Mouse (Mus musculus) forebrain, embryonic 11.5 days (tissue): ENCODE measurements at regions not wholly inside any gene's neighbourhood (a gene's known extent, or its start where the extent isn't known, plus 50 kb on each side); places are given as distances from the start of the nearest gene placed in this dataset.
A peak's percentile ranks its signal among the peaks of the same experiment; 100 is the strongest.

Experiments used
- ATAC-seq: fragments of 200-750 bp; cut with Nextera tagmentation; replicated peaks from 2 replicates; pipeline ENCODE4 v1.8.0; 2017; ENCODE audit warnings: moderate TSS enrichment; ENCODE audit not compliant: low FRiP score
- DNase-seq: peaks from one replicate; pipeline ENCODE4 v3.0.0-alpha.2; 2017; ENCODE audit warnings: low spot score
- H3K27ac ChIP-seq: fragments of 300-500 bp; sonication (generic); 2 replicates; pipeline ENCODE4 v1.5.1; 2014; ENCODE audit warnings: low read depth, low read length
- H3K27me3 ChIP-seq: fragments of 300-500 bp; sonication (generic); 2 replicates; pipeline ENCODE4 v1.6.1; 2014; ENCODE audit warnings: mild to moderate bottlenecking, low read length, mixed read lengths; ENCODE audit not compliant: control insufficient read depth, insufficient read depth
- H3K36me3 ChIP-seq: fragments of 300-500 bp; sonication (generic); 2 replicates; pipeline ENCODE4 v1.6.1; 2014; ENCODE audit warnings: mild to moderate bottlenecking, low read length, moderate library complexity, mixed read lengths; ENCODE audit not compliant: control insufficient read depth, insufficient read depth
- H3K4me1 ChIP-seq: fragments of 300-500 bp; sonication (generic); replicated peaks from 2 replicates; pipeline ENCODE4 v1.6.1; 2014; ENCODE audit warnings: low read length, mixed read lengths; ENCODE audit not compliant: control insufficient read depth, insufficient read depth
- H3K4me2 ChIP-seq: fragments of 300-500 bp; sonication (generic); 2 replicates; pipeline ENCODE4 v1.6.1; 2014; ENCODE audit warnings: low read depth, mild to moderate bottlenecking, low read length, moderate library complexity, mixed read lengths; ENCODE audit not compliant: severe bottlenecking
- H3K4me3 ChIP-seq: fragments of 300-500 bp; sonication (generic); 2 replicates; pipeline ENCODE4 v1.5.1; 2014; ENCODE audit warnings: low read depth, low read length
- H3K9ac ChIP-seq: fragments of 300-500 bp; sonication (generic); 2 replicates; pipeline ENCODE4 v1.6.1; 2014; ENCODE audit warnings: low read length
- H3K9me3 ChIP-seq: fragments of 300-500 bp; sonication (generic); 2 replicates; pipeline ENCODE4 v1.6.1; 2016; ENCODE audit warnings: low read length, mixed read lengths; ENCODE audit not compliant: control insufficient read depth
- WGBS: fragments of 180-500 bp; shearing (Covaris S2); extraction: QIAGEN DNeasy Blood & Tissue Kit; methylation state at CpG from one replicate; pipeline ENCODE4 v1.1.7; 2014; 5-methylcytosine and 5-hydroxymethylcytosine counted together

- ATAC-seq (no peak), DNase-seq (no peak)
- H3K4me2 ChIP-seq, result no peak overlapping the region
- H3K4me1 ChIP-seq, result no peaks in the 10 kb centered on the region
- no peaks in the 10 kb centered on the region for H3K36me3 ChIP-seq
- H3K27me3 ChIP-seq, result no peaks in the 10 kb centered on the region
- no peak overlapping the region for H3K4me3 ChIP-seq
- no peaks in the 10 kb centered on the region for H3K9me3 ChIP-seq
- no peak overlapping the region for H3K9ac ChIP-seq
- no peak overlapping the region for H3K27ac ChIP-seq
- WGBS, result 89% methylated on average over 4 of the region's 4 CpGs
Measured at GRCm38 (mm10) chr4:93112885-93113284, 222.4 kb downstream of the Tusc1 start.

- DNase-seq, result no peak
- WGBS, result 20% methylated on average over 1 of the region's 1 CpGs
- Histone ChIP-seq H3K4me3 (no peak overlapping the region), H3K9me3 (no peaks in the 10 kb centered on the region), H3K4me2 (no peak overlapping the region), H3K36me3 (no peaks in the 10 kb centered on the region), H3K9ac (no peak overlapping the region), H3K27ac (no peak overlapping the region), H3K27me3 (no peaks in the 10 kb centered on the region), H3K4me1 (no peaks in the 10 kb centered on the region)
- ATAC-seq, result 0 out of 2 replicates have a peak, but pooled peaks have one; percentile 21
Measured at GRCm38 (mm10) chr4:93094092-93094491, 241.2 kb downstream of the Tusc1 start.

- no peak overlapping the region for H3K27ac ChIP-seq
- no peak overlapping the region for H3K4me3 ChIP-seq
- no peak overlapping the region for H3K4me2 ChIP-seq
- DNase-seq (no peak), ATAC-seq (no peak)
- no peaks in the 10 kb centered on the region for H3K9me3 ChIP-seq
- 74% methylated on average over 2 of the region's 2 CpGs for WGBS
- no peaks in the 10 kb centered on the region for H3K27me3 ChIP-seq
- H3K9ac ChIP-seq, result no peak overlapping the region
- H3K4me1 ChIP-seq, result no peaks in the 10 kb centered on the region
- no peaks in the 10 kb centered on the region for H3K36me3 ChIP-seq
Measured at GRCm38 (mm10) chr4:93063531-93063930, 271.8 kb downstream of the Tusc1 start.
